Mouse (Mus musculus) duodenum, adult 2 months (tissue): Measurements from ENCODE around the gene Utp6. TPM values are rescaled to one million over a fixed set of nuclear protein-coding genes. Genes with fewer than 3 reads are reported as not detected.

Experiments
- polyA plus RNA-seq: library from polyadenylated mRNA; depleted of rRNA; stranded (reverse); fragments of >200 nt; gene quantifications from 2 replicates; pipeline ENCODE4 v1.2.3, GENCODE M21; 2012; ENCODE audit warnings: low replicate concordance; rRNA removed

Utp6 gene
- 0.70 and 1.1 TPM in 2 replicates for polyA plus RNA-seq

DNA sequence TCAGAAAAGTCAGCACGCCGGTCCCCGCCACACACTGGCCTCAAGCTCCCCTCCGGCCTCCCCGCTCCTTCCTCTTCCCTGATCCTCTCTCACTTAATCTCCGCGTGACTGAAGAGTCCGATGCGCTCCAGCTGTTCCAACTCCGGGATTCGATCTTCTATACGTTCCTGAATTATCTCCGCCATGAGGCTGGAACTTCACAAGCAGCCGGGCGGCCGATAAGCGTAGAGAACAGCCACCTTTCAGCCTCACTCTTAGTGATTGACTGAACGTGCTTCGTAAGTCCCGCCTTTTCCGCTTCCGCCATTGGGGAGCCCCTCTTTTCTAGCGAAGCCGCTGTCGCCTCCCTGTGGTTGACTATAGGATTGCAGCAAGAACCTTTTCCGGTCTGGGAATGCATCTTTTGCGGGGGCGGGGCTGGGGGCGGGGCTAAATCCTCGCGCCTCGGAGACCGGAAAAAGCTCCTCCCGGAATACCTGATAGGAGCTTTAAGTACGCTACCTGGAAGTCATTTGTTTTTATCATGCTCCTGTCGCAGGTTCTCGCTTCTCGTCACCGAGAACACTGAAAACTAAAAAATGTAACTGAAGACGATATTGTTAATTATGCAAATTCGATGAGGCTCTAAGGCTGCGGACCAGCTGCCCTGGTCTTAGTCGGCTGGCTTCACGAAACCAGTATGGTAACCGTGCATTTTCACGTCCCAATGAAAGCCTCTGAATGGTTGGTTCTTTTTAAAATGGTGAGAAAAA, at the start of gene Utp6:
Gene Utp6, minus strand, starts transcription at position 266 of the 752 bp plus-strand sequence.

DNA sequence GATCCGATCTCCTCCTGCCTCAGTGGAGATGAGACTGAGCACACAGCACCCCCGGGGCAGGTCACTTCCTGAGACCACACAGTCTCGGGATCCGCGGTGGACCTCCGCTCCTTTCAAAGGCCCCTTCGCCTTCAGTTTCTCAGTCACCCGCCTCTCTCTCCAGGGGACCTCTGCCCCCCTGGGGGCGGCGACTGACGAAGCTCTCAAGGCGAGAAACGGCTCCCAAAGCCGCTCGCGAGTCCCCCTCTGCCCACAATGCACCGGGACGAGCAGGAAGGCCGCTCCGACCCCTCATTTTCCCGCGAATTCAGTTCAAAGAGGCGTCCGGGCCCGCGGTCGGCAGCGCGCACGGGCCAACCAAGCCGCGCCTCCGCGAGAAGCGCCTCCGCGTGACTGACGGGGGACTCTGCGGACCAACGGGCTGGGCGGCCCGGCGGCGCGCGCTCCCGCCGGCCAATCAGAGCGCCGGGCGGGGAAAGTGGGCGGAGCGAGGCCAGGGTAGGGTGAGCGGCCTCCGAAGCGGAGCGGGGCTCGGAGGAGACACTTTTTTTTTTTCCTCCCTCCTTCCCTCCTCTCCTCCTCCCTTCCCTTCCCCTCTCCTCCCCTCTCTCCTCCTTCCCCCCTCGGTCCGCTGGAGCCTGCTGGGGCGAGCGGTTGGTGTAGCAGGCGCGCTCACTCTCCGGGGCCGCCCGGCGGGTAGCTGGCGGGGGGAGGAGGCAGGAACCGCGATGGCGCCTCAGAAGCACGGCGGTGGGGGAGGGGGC, 30.6 kb upstream of the Utp6 start, which contains the start of gene Suz12:
Gene Suz12, plus strand, starts transcription at position 515 of the 764 bp plus-strand sequence.

Other genes starting within 250 kb of the Utp6 start
- 0.85 and 1.5 TPM in 2 replicates for gene Suz12, start 30.7 kb upstream of the Utp6 start, polyA plus RNA-seq
- gene Crlf3, start 118.6 kb upstream of the Utp6 start, polyA plus RNA-seq = 1.6 and 4.8 TPM in 2 replicates
- 0.08 and 0.29 TPM in 2 replicates for gene Atad5, start 127.0 kb upstream of the Utp6 start, polyA plus RNA-seq
- 0.84 and 1.6 TPM in 2 replicates for gene Tefm, start 179.8 kb upstream of the Utp6 start, polyA plus RNA-seq
- 17.0 and 21.3 TPM in 2 replicates for gene Adap2, start 191.7 kb upstream of the Utp6 start, polyA plus RNA-seq
- gene Rnf135, start 221.5 kb upstream of the Utp6 start, polyA plus RNA-seq = 3.5 and 5.1 TPM in 2 replicates
- 0.98 and 1.6 TPM in 2 replicates for gene Rhot1, start 246.6 kb upstream of the Utp6 start, polyA plus RNA-seq